Mouse (Mus musculus) E14TG2a.4 (cell line): ENCODE measurements around the gene Lrrc75a.

Experiments used
- CTCF ChIP-seq: conservative IDR thresholded peaks from 2 replicates; pipeline ENCODE4 v1.5.1; 2014; ENCODE audit warnings: low read length
- NANOG ChIP-seq: IDR thresholded peaks from 2 replicates; pipeline ENCODE4 v1.6.1; 2014; ENCODE audit warnings: borderline replicate concordance, low read length, mixed read lengths
- POU5F1 ChIP-seq: IDR thresholded peaks from 2 replicates; pipeline ENCODE4 v1.6.1; 2014; ENCODE audit warnings: low read length, borderline replicate concordance

DNA sequence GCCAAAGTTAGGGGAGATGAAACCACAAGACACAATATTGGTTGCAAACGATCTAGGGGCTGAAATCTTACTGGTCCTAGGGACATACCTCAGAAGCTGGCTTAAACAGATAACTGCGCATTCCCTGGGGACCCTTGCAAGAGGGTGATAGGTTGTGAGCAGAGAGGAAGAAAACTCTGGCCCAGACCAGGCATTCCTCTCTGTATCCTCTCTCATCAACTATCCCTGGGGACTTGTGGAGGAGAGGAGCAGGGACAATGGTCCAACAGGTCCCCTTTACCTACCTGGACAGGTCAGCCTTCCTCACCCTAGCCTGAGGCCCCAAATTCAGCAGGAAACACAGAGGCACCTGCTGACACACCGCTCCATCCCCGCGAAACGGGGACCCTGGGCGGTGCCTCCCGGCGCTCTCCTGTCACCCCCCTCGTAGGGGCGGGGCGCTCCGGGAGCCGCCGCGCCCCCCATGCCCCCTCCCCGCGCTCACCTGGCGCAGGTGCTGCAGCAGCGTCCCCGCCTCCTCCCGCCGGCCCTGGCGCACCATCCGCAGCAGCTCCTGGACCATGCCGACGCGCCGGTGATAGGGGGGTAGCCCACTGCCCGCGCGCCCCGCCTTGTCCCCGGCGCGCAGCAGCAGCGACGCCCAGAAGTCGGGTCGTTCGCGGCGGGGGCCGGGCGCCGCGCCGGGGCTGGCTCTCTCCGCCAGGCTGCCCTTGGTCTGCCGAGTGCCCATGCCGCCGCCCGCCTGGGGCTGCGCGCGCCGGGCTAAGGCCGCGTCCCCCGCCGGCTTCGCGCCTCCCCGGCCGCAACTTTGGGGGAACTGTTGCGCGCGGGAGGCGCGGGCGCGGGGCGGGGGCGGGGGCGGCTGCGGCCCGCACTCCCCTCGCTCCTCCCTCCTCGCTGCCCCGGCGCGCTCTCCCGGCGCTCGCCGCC lies at the start of gene Lrrc75a:
- TF ChIP-seq CTCF (no peak), NANOG (no peak), POU5F1 (no peak)
